Mouse (Mus musculus) MEL (cell line): ENCODE data around the gene Txn2.

Experiments used
- CHD2 ChIP-seq: IDR thresholded peaks from 2 replicates; pipeline ENCODE4 v1.6.1; 2011; ENCODE audit warnings: low read length, improper control_type of control experiment
- ELF1 ChIP-seq: IDR thresholded peaks from 2 replicates; pipeline ENCODE4 v1.6.1; 2014; ENCODE audit warnings: low read depth, mild to moderate bottlenecking, inconsistent platforms, low read length, improper control_type of control experiment, moderate library complexity
- GATA1 ChIP-seq: IDR thresholded peaks from 2 replicates; pipeline ENCODE4 v1.6.1; 2011; ENCODE audit warnings: low read depth, low read length, improper control_type of control experiment
- POLR2A ChIP-seq, 2 experiments: IDR thresholded peaks; 2 replicates each; pipeline ENCODE4 v1.6.1; 2011 to 2012; ENCODE audit warnings: low read length in 2 of 2, mild to moderate bottlenecking in 2 of 2, control low read depth in 1 of 2, improper control_type of control experiment in 1 of 2, low read depth in 1 of 2, moderate library complexity in 1 of 2; ENCODE audit not compliant: control insufficient read depth in 1 of 2, insufficient read depth in 1 of 2, poor library complexity in 1 of 2
- POLR2AphosphoS2 ChIP-seq: IDR thresholded peaks from 2 replicates; pipeline ENCODE4 v1.6.1; 2011; ENCODE audit warnings: low read length, improper control_type of control experiment
- RCOR1 ChIP-seq: IDR thresholded peaks from 2 replicates; pipeline ENCODE4 v1.6.1; 2012; ENCODE audit warnings: low read depth, mild to moderate bottlenecking, inconsistent platforms, low read length, improper control_type of control experiment
- USF1 ChIP-seq: IDR thresholded peaks from 2 replicates; pipeline ENCODE4 v1.6.1; 2014; ENCODE audit warnings: low read depth, mild to moderate bottlenecking, inconsistent platforms, low read length, improper control_type of control experiment, moderate library complexity
- ZMIZ1 ChIP-seq: IDR thresholded peaks from 2 replicates; pipeline ENCODE4 v1.6.1; 2012; ENCODE audit warnings: low read depth, mild to moderate bottlenecking, inconsistent platforms, low read length, improper control_type of control experiment, moderate library complexity

DNA sequence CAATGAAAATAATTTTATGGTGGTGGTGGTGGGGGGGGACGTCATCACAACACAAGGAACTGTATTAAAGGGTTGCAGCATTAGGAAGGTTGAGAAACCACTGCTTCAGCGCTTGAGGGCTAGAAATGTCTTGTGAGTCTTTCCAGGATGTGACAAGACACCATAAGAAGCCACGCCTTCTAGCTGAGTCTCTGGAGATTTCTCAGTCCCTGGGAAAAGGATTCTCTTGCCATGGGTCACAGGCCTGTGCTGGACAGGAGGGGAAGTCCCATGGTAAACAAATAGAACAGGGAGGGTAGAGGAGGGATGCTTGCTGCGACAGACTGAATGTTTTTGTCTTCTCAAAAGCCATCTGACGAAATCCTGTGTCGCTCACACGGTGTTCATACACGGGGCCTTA, 37.0 kb downstream of the Txn2 start:
- no peak for TF ChIP-seq ZMIZ1
- TF ChIP-seq GATA1, result no peak
- TF ChIP-seq POLR2A (IDR thresholded peaks at IDR 0.05; ENCODE audit: control insufficient read depth in 1 of 2, insufficient read depth in 1 of 2, low read depth in 1 of 2, low read length in 2 of 2, poor library complexity in 1 of 2), result no peak
- TF ChIP-seq CHD2, result no peak
- no peak for TF ChIP-seq POLR2AphosphoS2
- TF ChIP-seq RCOR1, result no peak
- TF ChIP-seq ELF1, result no peak
- no peak for TF ChIP-seq USF1
